Mouse (Mus musculus): ENCODE data around the gene Slamf8. TPM values are rescaled to one million over a fixed set of nuclear protein-coding genes. Genes with fewer than 3 reads are reported as not detected.

Gene Slamf8
- polyA plus RNA-seq, 1 experiment from 2014 or later, result not detected

- Histone ChIP-seq H3K9ac (ENCODE audit: low read depth, low read length) (no peak overlapping the region), H3K4me3 (ENCODE audit: low read depth, low read length) (no peak overlapping the region), H3K4me2 (no peak overlapping the region), H3K27ac (ENCODE audit: low read depth, low read length) (no peak overlapping the region), H3K36me3 (ENCODE audit: control insufficient read depth, insufficient read depth, low read length) (no peaks in the 10 kb centered on the region), H3K27me3 (replicated peaks; ENCODE audit: control insufficient read depth, insufficient read depth, low read length) (peaks cover 16% of the 10 kb centered on the region), H3K4me1 (replicated peaks; ENCODE audit: control insufficient read depth, insufficient read depth, low read length) (no peaks in the 10 kb centered on the region), H3K9me3 (ENCODE audit: control insufficient read depth, low read length) (no peaks in the 10 kb centered on the region)
- 83% methylated on average over 6 of the region's 6 CpGs for WGBS
- no peak for ATAC-seq (replicated peaks; ENCODE audit: low FRiP score)
- DNase-seq (ENCODE audit: low spot score), result no peak
Observed at GRCm38 (mm10) chr1:172584271-172584670, 6.1 kb downstream of the Slamf8 start.

DNA sequence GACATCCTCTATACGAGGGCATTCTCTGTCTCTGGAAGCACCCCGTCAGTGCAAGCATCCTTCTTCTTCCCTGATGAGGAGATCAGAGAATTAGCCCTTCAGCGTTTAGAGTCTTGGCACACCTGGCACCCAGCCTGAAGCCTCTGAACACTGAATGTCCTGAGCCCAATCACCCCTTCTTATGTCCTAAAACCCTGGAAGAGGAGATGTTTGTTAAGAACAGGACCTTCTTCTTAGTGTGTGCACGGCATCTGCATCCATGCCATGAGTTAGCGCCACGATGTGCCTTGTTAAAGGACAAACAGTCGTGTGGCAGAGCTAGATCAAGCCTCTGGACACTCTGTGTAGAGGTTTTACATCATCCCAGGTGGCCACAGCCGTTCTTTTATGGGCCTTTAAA, 7.9 kb downstream of the Slamf8 start:
- Histone ChIP-seq H3K4me2 (no peak overlapping the region), H3K9me3 (ENCODE audit: control insufficient read depth, low read length) (no peaks in the 10 kb centered on the region), H3K4me1 (replicated peaks; ENCODE audit: control insufficient read depth, insufficient read depth, low read length) (no peaks in the 10 kb centered on the region), H3K4me3 (ENCODE audit: low read depth, low read length) (no peak overlapping the region), H3K9ac (ENCODE audit: low read depth, low read length) (no peak overlapping the region), H3K27ac (ENCODE audit: low read depth, low read length) (no peak overlapping the region), H3K36me3 (ENCODE audit: control insufficient read depth, insufficient read depth, low read length) (no peaks in the 10 kb centered on the region), H3K27me3 (replicated peaks; ENCODE audit: control insufficient read depth, insufficient read depth, low read length) (peaks cover 16% of the 10 kb centered on the region)
- 80% methylated on average over 8 of the region's 8 CpGs for WGBS
- DNase-seq (ENCODE audit: low spot score) (no peak), ATAC-seq (replicated peaks; ENCODE audit: low FRiP score) (no peak)

GRCm38 (mm10) chr1:172580116-172580515, 10.3 kb downstream of the Slamf8 start:
- Histone ChIP-seq H3K4me3 (ENCODE audit: low read depth, low read length) (no peak overlapping the region), H3K27ac (ENCODE audit: low read depth, low read length) (no peak overlapping the region), H3K9ac (ENCODE audit: low read depth, low read length) (no peak overlapping the region), H3K36me3 (ENCODE audit: control insufficient read depth, insufficient read depth, low read length) (no peaks in the 10 kb centered on the region), H3K27me3 (replicated peaks; ENCODE audit: control insufficient read depth, insufficient read depth, low read length) (peaks cover 6% of the 10 kb centered on the region; the same call in 1 of the 2 replicates), H3K4me1 (replicated peaks; ENCODE audit: control insufficient read depth, insufficient read depth, low read length) (no peaks in the 10 kb centered on the region), H3K4me2 (no peak overlapping the region), H3K9me3 (ENCODE audit: control insufficient read depth, low read length) (no peaks in the 10 kb centered on the region)
- DNase-seq (ENCODE audit: low spot score) (no peak), ATAC-seq (replicated peaks; ENCODE audit: low FRiP score) (no peak)
- 69% methylated on average over 6 of the region's 6 CpGs for WGBS

- ATAC-seq (replicated peaks; ENCODE audit: low FRiP score) (no peak), DNase-seq (ENCODE audit: low spot score) (no peak)
- Histone ChIP-seq H3K36me3 (ENCODE audit: control insufficient read depth, insufficient read depth, low read length) (no peaks in the 10 kb centered on the region), H3K4me3 (ENCODE audit: low read depth, low read length) (no peak overlapping the region), H3K4me1 (replicated peaks; ENCODE audit: control insufficient read depth, insufficient read depth, low read length) (no peaks in the 10 kb centered on the region), H3K9ac (ENCODE audit: low read depth, low read length) (no peak overlapping the region), H3K9me3 (ENCODE audit: control insufficient read depth, low read length) (no peaks in the 10 kb centered on the region), H3K27me3 (replicated peaks; ENCODE audit: control insufficient read depth, insufficient read depth, low read length) (peaks cover 24% of the 10 kb centered on the region), H3K27ac (ENCODE audit: low read depth, low read length) (no peak overlapping the region), H3K4me2 (no peak overlapping the region)
- 54% methylated on average over 4 of the region's 4 CpGs for WGBS
Observed at GRCm38 (mm10) chr1:172567758-172568157, 22.6 kb downstream of the Slamf8 start.

DNA sequence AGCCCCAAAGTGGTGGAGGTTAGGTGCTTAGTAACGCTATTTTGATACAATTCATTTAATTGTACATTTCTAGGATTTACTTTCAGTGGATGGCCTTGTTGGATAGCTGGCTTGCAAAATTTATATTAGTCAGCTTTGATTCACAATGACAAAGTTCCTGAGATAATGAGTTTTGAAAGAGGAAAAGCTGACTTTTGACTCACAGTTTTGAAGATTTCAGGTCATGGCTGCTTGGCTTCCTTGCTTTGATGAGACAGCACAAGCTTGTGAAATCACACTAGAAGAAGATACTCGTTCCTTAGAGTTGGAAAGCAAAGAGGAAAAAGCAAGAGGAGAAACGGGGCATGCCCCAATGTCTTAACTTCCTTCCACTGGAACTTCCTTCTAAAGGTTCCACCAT, 24.2 kb downstream of the Slamf8 start:
- 51% methylated on average over 3 of the region's 3 CpGs for WGBS
- Histone ChIP-seq H3K4me1 (replicated peaks; ENCODE audit: control insufficient read depth, insufficient read depth, low read length) (no peaks in the 10 kb centered on the region), H3K27ac (ENCODE audit: low read depth, low read length) (no peak overlapping the region), H3K9ac (ENCODE audit: low read depth, low read length) (no peak overlapping the region), H3K9me3 (ENCODE audit: control insufficient read depth, low read length) (no peaks in the 10 kb centered on the region), H3K4me3 (ENCODE audit: low read depth, low read length) (no peak overlapping the region), H3K4me2 (no peak overlapping the region), H3K27me3 (replicated peaks; ENCODE audit: control insufficient read depth, insufficient read depth, low read length) (peaks cover 37% of the 10 kb centered on the region), H3K36me3 (ENCODE audit: control insufficient read depth, insufficient read depth, low read length) (no peaks in the 10 kb centered on the region)
- ATAC-seq (replicated peaks; ENCODE audit: low FRiP score) (no peak), DNase-seq (ENCODE audit: low spot score) (no peak)

GRCm38 (mm10) chr1:172563465-172563828, 26.9 kb downstream of the Slamf8 start:
- no peaks in the 10 kb centered on the region for H3K9me3 ChIP-seq (ENCODE audit: control insufficient read depth, low read length)
- H3K27ac ChIP-seq (ENCODE audit: low read depth, low read length), result no peak overlapping the region
- WGBS, result 6% methylated on average over 10 of the region's 10 CpGs
- no peak for ATAC-seq (replicated peaks; ENCODE audit: low FRiP score)
- H3K27me3 ChIP-seq (replicated peaks; ENCODE audit: control insufficient read depth, insufficient read depth, low read length), result peaks cover 56% of the 10 kb centered on the region
- DNase-seq (ENCODE audit: low spot score), result no peak
- H3K9ac ChIP-seq (ENCODE audit: low read depth, low read length), result no peak overlapping the region
- peak overlapping the region; percentile 56 for H3K4me3 ChIP-seq (ENCODE audit: low read depth, low read length)
- no peaks in the 10 kb centered on the region for H3K4me1 ChIP-seq (replicated peaks; ENCODE audit: control insufficient read depth, insufficient read depth, low read length)
- peak overlapping the region; percentile 89 for H3K4me2 ChIP-seq
- no peaks in the 10 kb centered on the region for H3K36me3 ChIP-seq (ENCODE audit: control insufficient read depth, insufficient read depth, low read length)

DNA sequence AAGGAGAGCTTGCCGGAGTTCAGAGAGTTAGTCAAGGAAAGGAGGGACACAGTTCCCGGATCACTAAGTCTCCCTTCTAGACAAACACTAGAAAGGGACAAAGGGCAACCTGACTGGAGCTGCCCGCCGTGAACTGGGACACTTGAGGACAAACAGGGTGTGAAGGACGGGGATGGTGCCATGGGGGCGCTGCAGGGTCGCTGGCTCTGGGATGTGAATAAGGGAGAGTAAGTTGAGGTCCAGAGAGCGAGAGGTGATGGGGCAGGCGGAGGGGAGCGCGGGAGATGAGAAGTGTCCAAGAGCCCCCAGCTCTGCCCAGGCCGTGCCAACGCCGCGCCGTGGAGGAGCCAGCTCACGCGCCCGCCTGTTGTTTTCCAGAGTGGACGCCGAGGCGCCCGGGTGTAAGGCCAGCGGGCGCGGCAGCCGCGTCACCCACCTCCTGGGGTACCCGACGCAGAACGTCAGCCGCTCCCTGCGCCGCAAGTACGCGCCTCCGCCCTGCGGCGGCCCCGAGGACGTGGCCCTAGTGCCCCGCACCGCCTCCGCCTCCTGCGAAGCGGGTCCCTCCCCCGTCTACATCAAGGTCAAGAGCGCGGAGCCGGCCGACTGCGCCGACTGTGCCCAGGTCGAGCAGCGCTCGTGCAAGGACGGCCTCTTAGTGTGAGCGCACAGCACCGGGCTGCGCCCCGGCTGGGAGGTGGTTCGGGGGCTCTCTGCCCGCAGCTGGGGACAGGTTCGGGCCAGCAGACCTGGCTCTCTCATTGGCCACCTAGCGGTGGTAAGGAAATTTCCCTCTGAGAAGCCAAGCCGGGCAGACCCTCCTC, 27.5 kb downstream of the Slamf8 start:
- ATAC-seq (replicated peaks; ENCODE audit: low FRiP score), result peak; percentile 63
- DNase-seq (ENCODE audit: low spot score), result peak; percentile 67
- peaks cover 56% of the 10 kb centered on the region for H3K27me3 ChIP-seq (replicated peaks; ENCODE audit: control insufficient read depth, insufficient read depth, low read length)
- no peak overlapping the region for H3K27ac ChIP-seq (ENCODE audit: low read depth, low read length)
- H3K9me3 ChIP-seq (ENCODE audit: control insufficient read depth, low read length), result no peaks in the 10 kb centered on the region
- no peaks in the 10 kb centered on the region for H3K4me1 ChIP-seq (replicated peaks; ENCODE audit: control insufficient read depth, insufficient read depth, low read length)
- no peaks in the 10 kb centered on the region for H3K36me3 ChIP-seq (ENCODE audit: control insufficient read depth, insufficient read depth, low read length)
- peak overlapping the region; percentile 89 for H3K4me2 ChIP-seq
- H3K4me3 ChIP-seq (ENCODE audit: low read depth, low read length), result peak overlapping the region; percentile 56
- WGBS, result 1% methylated on average over 63 of the region's 66 CpGs
- no peak overlapping the region for H3K9ac ChIP-seq (ENCODE audit: low read depth, low read length)

- no peak within 1 kb of the TSS for H3K9ac ChIP-seq (ENCODE audit: low read depth, low read length)
- WGBS, result 71% methylated on average over 11 of the region's 11 CpGs
- no peak within 1 kb of the TSS for H3K27ac ChIP-seq (ENCODE audit: low read depth, low read length)
- H3K4me1 ChIP-seq (replicated peaks; ENCODE audit: control insufficient read depth, insufficient read depth, low read length), result no peaks in the 10 kb centered on the region
- ATAC-seq (replicated peaks; ENCODE audit: low FRiP score) (no peak; the same call in 1 of the 2 replicates), DNase-seq (ENCODE audit: low spot score) (no peak)
- H3K27me3 ChIP-seq (replicated peaks; ENCODE audit: control insufficient read depth, insufficient read depth, low read length), result peaks cover 25% of the 10 kb centered on the region
- no peak within 1 kb of the TSS for H3K4me2 ChIP-seq
- H3K36me3 ChIP-seq (ENCODE audit: control insufficient read depth, insufficient read depth, low read length), result no peaks in the 10 kb centered on the region
- no peak within 1 kb of the TSS for H3K4me3 ChIP-seq (ENCODE audit: low read depth, low read length)
- H3K9me3 ChIP-seq (ENCODE audit: control insufficient read depth, low read length), result no peaks in the 10 kb centered on the region
Observed at GRCm38 (mm10) chr1:172555638-172556037, 34.7 kb downstream of the Slamf8 start, which contains the start of gene Vsig8. Gene Vsig8 (plus strand): TSS chr1:172555938.

DNA sequence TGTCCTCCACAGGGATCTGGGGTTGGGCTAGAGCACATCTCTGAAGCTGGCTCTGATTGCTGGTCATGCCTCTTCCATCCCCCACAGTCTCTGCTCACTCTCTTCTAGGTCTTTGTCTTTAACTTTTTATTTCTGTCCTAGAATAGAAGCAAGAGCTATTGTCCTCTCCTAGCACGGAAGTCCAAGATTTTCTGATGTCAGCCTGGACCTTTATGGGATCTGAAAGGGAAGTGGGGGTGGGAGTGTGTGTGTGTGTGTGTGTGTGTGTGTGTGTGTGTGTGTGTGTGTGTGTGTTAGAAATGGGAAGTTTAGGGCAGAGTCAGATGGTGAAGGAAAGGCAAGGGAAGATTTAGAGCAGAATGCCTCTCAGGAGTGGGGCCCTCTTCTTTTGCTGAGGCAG, 37.7 kb downstream of the Slamf8 start:
- 0 out of 2 replicates have a peak, but pooled peaks cover 6% of the 10 kb centered on the region for H3K4me1 ChIP-seq (replicated peaks; ENCODE audit: control insufficient read depth, insufficient read depth, low read length)
- 54% methylated on average over 1 of the region's 1 CpGs for WGBS
- peaks cover 14% of the 10 kb centered on the region for H3K27me3 ChIP-seq (replicated peaks; ENCODE audit: control insufficient read depth, insufficient read depth, low read length)
- DNase-seq (ENCODE audit: low spot score) (no peak), ATAC-seq (replicated peaks; ENCODE audit: low FRiP score) (no peak)
- no peak overlapping the region for H3K4me3 ChIP-seq (ENCODE audit: low read depth, low read length)
- no peaks in the 10 kb centered on the region for H3K9me3 ChIP-seq (ENCODE audit: control insufficient read depth, low read length)
- no peak overlapping the region for H3K4me2 ChIP-seq
- H3K9ac ChIP-seq (ENCODE audit: low read depth, low read length), result no peak overlapping the region
- no peaks in the 10 kb centered on the region for H3K36me3 ChIP-seq (ENCODE audit: control insufficient read depth, insufficient read depth, low read length)
- no peak overlapping the region for H3K27ac ChIP-seq (ENCODE audit: low read depth, low read length)
